Mouse (Mus musculus): Measurements from ENCODE around the gene Spns3.
"Not testable (repeated sequence)": the region's sequence is repeated elsewhere in the genome, so short reads cannot be mapped to it uniquely, and the experiment has no call there.

DNA sequence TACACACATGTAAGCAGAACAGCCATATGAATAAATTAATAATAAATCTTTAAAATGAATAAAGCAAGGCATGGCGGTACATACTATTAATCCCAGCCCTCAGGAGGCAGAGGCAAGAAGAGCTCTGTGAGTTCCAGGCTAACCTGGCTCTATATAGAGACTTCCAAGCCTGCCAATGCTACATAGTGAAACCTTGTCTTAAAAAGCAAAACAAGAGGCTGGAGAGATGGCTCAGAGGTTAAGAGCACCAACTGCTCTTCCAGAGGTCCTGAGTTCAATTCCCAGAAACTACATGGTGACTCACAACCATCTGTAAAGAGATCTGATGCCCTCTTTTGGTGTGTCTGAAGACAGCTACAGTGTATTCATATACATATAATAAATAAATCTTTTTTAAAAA lies 6.6 kb downstream of the Spns3 start:
- TF ChIP-seq CTCF (IDR thresholded peaks at IDR 0.05; ENCODE audit: insufficient read depth, low read length); POLR2A (IDR thresholded peaks at IDR 0.05; ENCODE audit: borderline replicate concordance, extremely low read depth, low read depth, low read length): not testable (repeated sequence)

Measured in lung, adult 2 months (tissue).